Mouse (Mus musculus) lung, embryonic 14.5 days (tissue): Measurements from ENCODE around the gene Plac1. TPM values are rescaled to one million over a fixed set of nuclear protein-coding genes. Genes with fewer than 3 reads are reported as not detected.
A peak's percentile ranks its signal among the peaks of the same experiment; 100 is the strongest.

Experiments used
- ATAC-seq: fragments of 200-750 bp; cut with Nextera tagmentation; 2 replicates; pipeline ENCODE4 v1.8.0; 2017; ENCODE audit warnings: mild to moderate bottlenecking, moderate TSS enrichment, moderate library complexity; ENCODE audit not compliant: insufficient read depth
- DNase-seq: peaks from one replicate; pipeline ENCODE4 v3.0.0-alpha.2; 2015
- H3K27ac ChIP-seq: fragments of 300-500 bp; sonication (generic); 2 replicates; pipeline ENCODE4 v1.5.1; 2014; ENCODE audit warnings: low read depth, mild to moderate bottlenecking, moderate library complexity
- H3K27me3 ChIP-seq: fragments of 300-500 bp; sonication (generic); 2 replicates; pipeline ENCODE4 v1.6.1; 2014; ENCODE audit warnings: low read length, control low read depth; ENCODE audit not compliant: insufficient read depth
- H3K36me3 ChIP-seq: fragments of 300-500 bp; sonication (generic); 2 replicates; pipeline ENCODE4 v1.6.1; 2014; ENCODE audit warnings: control low read depth; ENCODE audit not compliant: insufficient read depth
- H3K4me1 ChIP-seq: fragments of 300-500 bp; sonication (generic); 2 replicates; pipeline ENCODE4 v1.6.1; 2014; ENCODE audit warnings: antibody characterized with exemption, control low read depth; ENCODE audit not compliant: insufficient read depth
- H3K4me2 ChIP-seq: fragments of 300-500 bp; sonication (generic); 2 replicates; pipeline ENCODE4 v1.6.1; 2014; ENCODE audit warnings: mild to moderate bottlenecking
- H3K4me3 ChIP-seq: fragments of 300-500 bp; sonication (generic); 2 replicates; pipeline ENCODE4 v1.5.1; 2014; ENCODE audit warnings: low read depth, low read length
- H3K9ac ChIP-seq: fragments of 300-500 bp; sonication (generic); 2 replicates; pipeline ENCODE4 v1.6.1; 2014
- H3K9me3 ChIP-seq: fragments of 300-500 bp; sonication (generic); 2 replicates; pipeline ENCODE4 v1.6.1; 2016; ENCODE audit warnings: low read depth, low read length, control low read depth
- CTCF ChIP-seq: IDR thresholded peaks from 2 replicates; pipeline ENCODE4 v1.5.1; 2016; ENCODE audit warnings: antibody characterized with exemption, low read depth
- WGBS: fragments of 180-500 bp; shearing (Covaris S2); extraction: QIAGEN DNeasy Blood & Tissue Kit; methylation state at CpG from one replicate; pipeline ENCODE4 v1.1.7; 2014; 5-methylcytosine and 5-hydroxymethylcytosine counted together
- polyA plus RNA-seq: library from polyadenylated mRNA; unstranded; fragments of >200 nt; fragmentation: Nextera tagmentation; extraction: Ambion mirVana; gene quantifications from 2 replicates; pipeline ENCODE4 v1.2.1, GENCODE M21; 2014

Gene Plac1
- polyA plus RNA-seq, 1 experiment from 2014 or later = 9.4 TPM

- 0 out of 2 replicates have a peak, but pooled peaks cover under 1% of the 10 kb centered on the region for H3K4me1 ChIP-seq
- no peak for TF ChIP-seq CTCF
- H3K9ac ChIP-seq = no peak overlapping the region
- H3K27me3 ChIP-seq = no peaks in the 10 kb centered on the region
- DNase-seq = peak; percentile 49
- ATAC-seq = peak; percentile 65; the same call in 1 of the 2 replicates
- H3K36me3 ChIP-seq = no peaks in the 10 kb centered on the region
- WGBS = 42% methylated on average over 4 of the region's 4 CpGs
- no peak overlapping the region for H3K4me3 ChIP-seq
- no peaks in the 10 kb centered on the region for H3K9me3 ChIP-seq
- no peak overlapping the region for H3K4me2 ChIP-seq
- H3K27ac ChIP-seq = peak overlapping the region; percentile 78
Measured at GRCm38 (mm10) chrX:53166901-53167525, 72.9 kb downstream of the Plac1 start.

- peak; percentile 52 for DNase-seq
- H3K4me3 ChIP-seq = no peak overlapping the region
- no peak overlapping the region for H3K9ac ChIP-seq
- H3K27me3 ChIP-seq = no peaks in the 10 kb centered on the region
- no peaks in the 10 kb centered on the region for H3K9me3 ChIP-seq
- no peaks in the 10 kb centered on the region for H3K36me3 ChIP-seq
- no peak for TF ChIP-seq CTCF
- no peak for ATAC-seq
- 0 out of 2 replicates have a peak, but pooled peaks cover 4% of the 10 kb centered on the region for H3K4me1 ChIP-seq
- 45% methylated on average over 15 of the region's 15 CpGs for WGBS
- H3K27ac ChIP-seq = peak overlapping the region; percentile 78
- H3K4me2 ChIP-seq = no peak overlapping the region
Measured at GRCm38 (mm10) chrX:53166251-53166900, 73.5 kb downstream of the Plac1 start.

- Histone ChIP-seq H3K4me2 (no peak overlapping the region), H3K27ac (peak overlapping the region; percentile 77; the same call in 1 of the 2 replicates), H3K9ac (no peak overlapping the region), H3K36me3 (no peaks in the 10 kb centered on the region), H3K27me3 (no peaks in the 10 kb centered on the region), H3K4me3 (no peak overlapping the region), H3K4me1 (0 out of 2 replicates have a peak, but pooled peaks cover 6% of the 10 kb centered on the region), H3K9me3 (no peaks in the 10 kb centered on the region)
- ATAC-seq = no peak
- no peak for TF ChIP-seq CTCF
- DNase-seq = no peak
- 49% methylated on average over 4 of the region's 4 CpGs for WGBS
Measured at GRCm38 (mm10) chrX:53162589-53162988, 77.3 kb downstream of the Plac1 start.

GRCm38 (mm10) chrX:53161583-53161982 is 78.3 kb downstream of the Plac1 start:
- peak overlapping the region; percentile 77 for H3K27ac ChIP-seq
- H3K9ac ChIP-seq = no peak overlapping the region
- no peak overlapping the region for H3K4me2 ChIP-seq
- 0 out of 2 replicates have a peak, but pooled peaks cover 6% of the 10 kb centered on the region for H3K4me1 ChIP-seq
- H3K9me3 ChIP-seq = no peaks in the 10 kb centered on the region
- DNase-seq (peak; percentile 70), ATAC-seq (peak; percentile 90)
- no peak overlapping the region for H3K4me3 ChIP-seq
- 15% methylated on average over 4 of the region's 4 CpGs for WGBS
- H3K36me3 ChIP-seq = no peaks in the 10 kb centered on the region
- no peak for TF ChIP-seq CTCF
- no peaks in the 10 kb centered on the region for H3K27me3 ChIP-seq

- Histone ChIP-seq H3K4me3 (no peak overlapping the region), H3K9me3 (no peaks in the 10 kb centered on the region), H3K27ac (peak overlapping the region; percentile 77), H3K4me2 (no peak overlapping the region), H3K27me3 (no peaks in the 10 kb centered on the region), H3K4me1 (0 out of 2 replicates have a peak, but pooled peaks cover 6% of the 10 kb centered on the region), H3K9ac (no peak overlapping the region), H3K36me3 (no peaks in the 10 kb centered on the region)
- DNase-seq (peak; percentile 68), ATAC-seq (peak; percentile 78)
- 16% methylated on average over 5 of the region's 5 CpGs for WGBS
- TF ChIP-seq CTCF = no peak
Measured at GRCm38 (mm10) chrX:53161115-53161514, 78.8 kb downstream of the Plac1 start.

- H3K27ac ChIP-seq = no peak overlapping the region
- no peaks in the 10 kb centered on the region for H3K27me3 ChIP-seq
- WGBS = 32% methylated on average over 2 of the region's 2 CpGs
- peak; percentile 78; the same call in 1 of the 2 replicates for ATAC-seq
- no peaks in the 10 kb centered on the region for H3K4me1 ChIP-seq
- no peaks in the 10 kb centered on the region for H3K9me3 ChIP-seq
- no peak overlapping the region for H3K9ac ChIP-seq
- no peak overlapping the region for H3K4me2 ChIP-seq
- H3K36me3 ChIP-seq = no peaks in the 10 kb centered on the region
- peak; percentile 69 for DNase-seq
- no peak overlapping the region for H3K4me3 ChIP-seq
- no peak for TF ChIP-seq CTCF
Measured at GRCm38 (mm10) chrX:53148039-53148438, 91.9 kb downstream of the Plac1 start.

- no peak for TF ChIP-seq CTCF
- Histone ChIP-seq H3K9me3 (no peaks in the 10 kb centered on the region), H3K4me1 (no peaks in the 10 kb centered on the region), H3K27ac (no peak overlapping the region), H3K9ac (no peak overlapping the region), H3K36me3 (no peaks in the 10 kb centered on the region), H3K4me3 (no peak overlapping the region), H3K4me2 (no peak overlapping the region), H3K27me3 (no peaks in the 10 kb centered on the region)
- 54% methylated on average over 5 of the region's 5 CpGs for WGBS
- DNase-seq (no peak), ATAC-seq (no peak)
Measured at GRCm38 (mm10) chrX:53146389-53146917, 93.5 kb downstream of the Plac1 start.
